Comparison of ENCODE assay signal across 13 mouse cellular contexts in genomic region chr13:38597076-38597475, GRCm38 (mm10). TPM values are rescaled to one million over a fixed set of nuclear protein-coding genes. Genes with fewer than 3 reads are reported as not detected.
DNase-seq lines count a peak whose midpoint lies in the region; ATAC-seq and TF ChIP-seq lines count a peak whose summit lies in the region.
"Had no signal": no experiment of that assay in that cellular context is flagged by ENCODE, and none has a peak within 500 bp of the region (broad histone marks: within the 10 kb centered on the region; RNA-seq: fewer than 3 reads in every experiment).

No protein-coding gene starts in this region.

- ATAC-seq in frontal cortex, adult (ENCODE audit: low TSS enrichment), result peak; percentile 70; the same call in 1 of the 2 replicates
- ATAC-seq in limb, embryonic 14.5 days (ENCODE audit: low FRiP score, low read depth), result no peak

- no peaks in the 10 kb centered on the region for H3K9me3 ChIP-seq in limb, embryonic 14.5 days (ENCODE audit: control insufficient read depth, low read length)
- H3K9me3 ChIP-seq in limb, embryonic 10.5 days (replicated peaks), result no peaks in the 10 kb centered on the region
- H3K9me3 ChIP-seq in CH12.LX (replicated peaks; ENCODE audit: low read length), result no peaks in the 10 kb centered on the region
- H3K9me3 ChIP-seq: liver, embryonic 15.5 days; midbrain, embryonic 12.5 days; neural tube, embryonic 15.5 days had no signal

- H3K27me3 ChIP-seq in limb, embryonic 14.5 days (ENCODE audit: control insufficient read depth, insufficient read depth, low read length), result no peaks in the 10 kb centered on the region
- H3K27me3 ChIP-seq in limb, embryonic 10.5 days (ENCODE audit: low read depth, poor library complexity, severe bottlenecking), result no peaks in the 10 kb centered on the region
- no peaks in the 10 kb centered on the region for H3K27me3 ChIP-seq in CH12.LX (replicated peaks)
- H3K27me3 ChIP-seq: liver, embryonic 15.5 days; midbrain, embryonic 12.5 days; neural tube, embryonic 15.5 days had no signal

- H3K4me2 ChIP-seq in limb, embryonic 14.5 days (replicated peaks; ENCODE audit: low read depth, low read length, severe bottlenecking), result no peak overlapping the region
- H3K4me2 ChIP-seq in CH12.LX (ENCODE audit: insufficient read depth, low read depth, poor library complexity, severe bottlenecking), result no peak overlapping the region
- H3K4me2 ChIP-seq: liver, embryonic 15.5 days; midbrain, embryonic 12.5 days; neural tube, embryonic 15.5 days had no signal

- no peak for TF ChIP-seq POLR2A in limb, embryonic 14.5 days (IDR thresholded peaks at IDR 0.05; ENCODE audit: borderline replicate concordance, extremely low read depth, insufficient read depth, insufficient read length)
- TF ChIP-seq POLR2A in CH12.LX (IDR thresholded peaks at IDR 0.05; ENCODE audit: low read depth, low read length), result no peak
- no peak for TF ChIP-seq POLR2A in brain, embryonic 14.5 days (IDR thresholded peaks at IDR 0.05; ENCODE audit: borderline replicate concordance, extremely low read depth, insufficient read depth, insufficient read length, poor library complexity, severe bottlenecking)

- no peaks in the 10 kb centered on the region for H3K36me3 ChIP-seq in limb, embryonic 14.5 days (ENCODE audit: control insufficient read depth, insufficient read depth, low read length)
- no peaks in the 10 kb centered on the region for H3K36me3 ChIP-seq in limb, embryonic 10.5 days
- peaks cover 1 to 9% of the 10 kb centered on the region in 2 experiments for H3K36me3 ChIP-seq in CH12.LX (replicated peaks in 1 of 2; ENCODE audit: control insufficient read depth in 1 of 2, insufficient read depth in 1 of 2, low read length in 1 of 2)
- H3K36me3 ChIP-seq: liver, embryonic 15.5 days; neural tube, embryonic 15.5 days had no signal

- no peaks in the 10 kb centered on the region for H3K79me2 ChIP-seq in CH12.LX (replicated peaks; ENCODE audit: control insufficient read depth, extremely low read depth, insufficient read depth, poor library complexity, severe bottlenecking)

- dilution Hi-C loops in CH12.LX (cut with MboI; ENCODE audit: extremely low pct_ligation_motif_present, extremely low pct_unique_long_range_greater_than_20kb, low sequenced_read_pairs), result no loop called here

- in situ Hi-C loops in CH12.LX (cut with MboI; ENCODE audit: low pct_ligation_motif_present, low pct_unique_long_range_greater_than_20kb, low sequenced_read_pairs), result loop anchor here (25.0 kb wide), 3 partner anchors 260 to 535 kb away; partner anchors contain the start of genes Bmp6 and Snrnp48

- H3K27ac ChIP-seq in limb, embryonic 14.5 days (replicated peaks; ENCODE audit: low read depth, low read length), result no peak overlapping the region
- H3K27ac ChIP-seq in limb, embryonic 10.5 days, result no peak overlapping the region
- no peak overlapping the region for H3K27ac ChIP-seq in CH12.LX (ENCODE audit: insufficient read depth, low read depth)
- H3K27ac ChIP-seq: liver, embryonic 15.5 days; midbrain, embryonic 12.5 days; neural tube, embryonic 15.5 days had no signal

- H3K9ac ChIP-seq in limb, embryonic 14.5 days (ENCODE audit: low read depth, low read length, severe bottlenecking), result no peak overlapping the region
- H3K9ac ChIP-seq in CH12.LX (ENCODE audit: insufficient read depth, low read depth), result no peak overlapping the region
- H3K9ac ChIP-seq: liver, embryonic 15.5 days; midbrain, embryonic 12.5 days; neural tube, embryonic 15.5 days had no signal

- peak; percentile 68 for TF ChIP-seq RAD21 in CH12.LX (IDR thresholded peaks at IDR 0.05; ENCODE audit: low read depth, low read length)

- no peak for DNase-seq in frontal cortex, postnatal 10 days (ENCODE audit: low spot score in 2 of 2)
- DNase-seq in limb, embryonic 14.5 days (ENCODE audit: low spot score), result peak; percentile 32
- DNase-seq in limb, embryonic 10.5 days (ENCODE audit: low spot score), result no peak
- DNase-seq in CH12.LX (ENCODE audit: extremely low read depth), result peak; percentile 18
- DNase-seq in brain, embryonic 14.5 days (ENCODE audit: low read depth), result peak; percentile 40
- DNase-seq in urinary bladder, adult 18-20 months (ENCODE audit: low spot score in 2 of 2), result no peak
- no peak for DNase-seq in cerebellum, adult 11-12 months
- DNase-seq: cerebellum, postnatal 36 days; gastrocnemius, postnatal 36 days had no signal

- no peak overlapping the region for H3K4me3 ChIP-seq in limb, embryonic 14.5 days (replicated peaks; ENCODE audit: low read length)
- H3K4me3 ChIP-seq in limb, embryonic 10.5 days, result no peak overlapping the region
- no peak overlapping the region for H3K4me3 ChIP-seq in CH12.LX (replicated peaks in 1 of 3; ENCODE audit: low read depth in 2 of 3, low read length in 2 of 3, poor library complexity in 1 of 3)
- H3K4me3 ChIP-seq: liver, embryonic 15.5 days; midbrain, embryonic 12.5 days; neural tube, embryonic 15.5 days had no signal

- 80% methylated on average over 3 of the region's 3 CpGs for WGBS in limb, embryonic 14.5 days
- WGBS in limb, embryonic 10.5 days, result 86% methylated on average over 3 of the region's 3 CpGs

- peaks cover 6% of the 10 kb centered on the region; the same call in 1 of the 2 replicates for H3K4me1 ChIP-seq in limb, embryonic 14.5 days (ENCODE audit: control insufficient read depth, insufficient read depth, low read length)
- peaks cover 5% of the 10 kb centered on the region; the same call in 1 of the 2 replicates for H3K4me1 ChIP-seq in limb, embryonic 10.5 days
- H3K4me1 ChIP-seq in CH12.LX (ENCODE audit: control insufficient read depth in 1 of 2, insufficient read depth in 2 of 2), result peaks cover 0 to 7% of the 10 kb centered on the region in 2 experiments; a peak in 2 of 4 replicates
- H3K4me1 ChIP-seq: midbrain, embryonic 12.5 days; neural tube, embryonic 15.5 days had no signal

- TF ChIP-seq EP300 in CH12.LX (IDR thresholded peaks at IDR 0.05; ENCODE audit: low read length), result no peak

- TF ChIP-seq CTCF in CH12.LX (conservative IDR thresholded peaks at IDR 0.05 in 1 of 2, IDR thresholded peaks at IDR 0.05 in 1 of 2; ENCODE audit: low read depth in 2 of 2, low read length in 2 of 2), result peak in 1 of 2 experiments; percentile 58; a peak in 2 of 4 replicates
- TF ChIP-seq CTCF in brain, embryonic 14.5 days (IDR thresholded peaks at IDR 0.05; ENCODE audit: borderline replicate concordance, extremely low read depth, insufficient read depth, insufficient read length), result no peak

TF ChIP-seq in CH12.LX, 34 proteins besides CTCF, POLR2A, EP300 and RAD21:
- no peak for TF ChIP-seq BHLHE40 (IDR thresholded peaks at IDR 0.05; ENCODE audit: low read depth, low read length)
- peak; percentile 19; the same call in 1 of the 2 replicates for TF ChIP-seq SMC3 (IDR thresholded peaks at IDR 0.05; ENCODE audit: low read depth, low read length)
- TF ChIP-seq ELF1 (IDR thresholded peaks at IDR 0.05; ENCODE audit: low read depth, low read length), result no peak

RNA-seq across cellular contexts. Expression of gene Bloc1s5, which starts 37.8 kb away (rescaled TPM):
- polyA plus RNA-seq in limb, embryonic 14.5 days (2012; rRNA removed), result 6.8 and 7.3 TPM in 2 replicates
- 17.6 and 19.2 TPM in 2 replicates for polyA plus RNA-seq in limb, embryonic 14.5 days (2014; fragmentation: Nextera tagmentation; extraction: Ambion mirVana)
- polyA plus RNA-seq in limb, embryonic 10.5 days (2016; fragmentation: Nextera tagmentation; extraction: Ambion mirVana), result 20.7 and 23.5 TPM in 2 replicates
- total RNA-seq in CH12.LX (2012; rRNA removed) (5.6 and 6.2 TPM in 2 replicates), CH12.LX (2014; rRNA removed) (8.5 and 9.3 TPM in 2 replicates)
- polyA plus RNA-seq in CH12.LX (2012; ENCODE audit: insufficient read length, low read depth), result 12.7 and 17.1 TPM in 2 replicates
- polyA plus RNA-seq in brain, embryonic 14.5 days (2012; rRNA removed), result 9.1 and 9.2 TPM in 2 replicates

Comparison
In these comparisons a context has a peak if more than half of its experiments do, and no peak if none do; other contexts are left out.
1. DNase-seq: peak in limb, embryonic 14.5 days (single experiment), CH12.LX (single experiment) and brain, embryonic 14.5 days (single experiment); none in frontal cortex, postnatal 10 days (0 of 2), limb, embryonic 10.5 days (single experiment), urinary bladder, adult 18-20 months (0 of 2) and cerebellum, adult 11-12 months (single experiment).